Mouse (Mus musculus) stomach, postnatal 0 days (tissue): ENCODE data around the gene Neurod2.

Experiments
- CTCF ChIP-seq: IDR thresholded peaks from 2 replicates; pipeline ENCODE4 v1.5.1; 2016; ENCODE audit warnings: antibody characterized with exemption, low read depth, mild to moderate bottlenecking, moderate library complexity
- EP300 ChIP-seq: optimal IDR thresholded peaks from 2 replicates; pipeline ENCODE3; 2016; ENCODE audit warnings: antibody characterized with exemption

- TF ChIP-seq CTCF (no peak), EP300 (no peak)
These were observed 6.1 kb downstream of the Neurod2 start for GRCm38 (mm10) chr11:98323136-98323866.
